Mouse (Mus musculus) lung, postnatal 0 days (tissue): ENCODE measurements around the gene Abhd10. TPM values are rescaled to one million over a fixed set of nuclear protein-coding genes. Genes with fewer than 3 reads are reported as not detected.
A peak's percentile ranks its signal among the peaks of the same experiment; 100 is the strongest.

Experiments
- ATAC-seq: fragments of 200-750 bp; cut with Nextera tagmentation; 2 replicates; pipeline ENCODE4 v1.8.0; 2017; ENCODE audit warnings: moderate library complexity
- DNase-seq: peaks from one replicate; pipeline ENCODE4 v3.0.0-alpha.2; 2016; ENCODE audit warnings: low spot score
- H3K27ac ChIP-seq: fragments of 300-500 bp; sonication (generic); 2 replicates; pipeline ENCODE4 v1.5.1; 2014; ENCODE audit warnings: antibody characterized with exemption, mild to moderate bottlenecking, low read length, mixed read lengths
- H3K27me3 ChIP-seq: fragments of 300-500 bp; sonication (generic); replicated peaks from 2 replicates; pipeline ENCODE4 v1.6.1; 2014; ENCODE audit warnings: low read length, mixed read lengths; ENCODE audit not compliant: insufficient read depth
- H3K36me3 ChIP-seq: fragments of 300-500 bp; sonication (generic); 2 replicates; pipeline ENCODE4 v1.6.1; 2014; ENCODE audit warnings: low read length, mixed read lengths; ENCODE audit not compliant: insufficient read depth
- H3K4me1 ChIP-seq: fragments of 300-500 bp; sonication (generic); 2 replicates; pipeline ENCODE4 v1.6.1; 2014; ENCODE audit warnings: antibody characterized with exemption, low read depth, low read length, mixed read lengths; ENCODE audit not compliant: insufficient read depth
- H3K4me2 ChIP-seq: fragments of 300-500 bp; sonication (generic); replicated peaks from 2 replicates; pipeline ENCODE4 v1.6.1; 2014; ENCODE audit warnings: low read depth, mild to moderate bottlenecking, low read length, moderate library complexity, mixed read lengths
- H3K4me3 ChIP-seq: fragments of 300-500 bp; sonication (generic); 2 replicates; pipeline ENCODE4 v1.5.1; 2014; ENCODE audit warnings: low read depth, low read length
- H3K9ac ChIP-seq: fragments of 300-500 bp; sonication (generic); replicated peaks from 2 replicates; pipeline ENCODE4 v1.6.1; 2014; ENCODE audit warnings: low read depth, mild to moderate bottlenecking
- H3K9me3 ChIP-seq: fragments of 300-500 bp; sonication (generic); 2 replicates; pipeline ENCODE4 v1.6.1; 2016; ENCODE audit warnings: low read length, mixed read lengths
- CTCF ChIP-seq: IDR thresholded peaks from 2 replicates; pipeline ENCODE4 v1.5.1; 2016; ENCODE audit warnings: antibody characterized with exemption, mild to moderate bottlenecking
- EP300 ChIP-seq: IDR thresholded peaks from 2 replicates; pipeline ENCODE4 v1.6.1; 2016; ENCODE audit warnings: antibody characterized with exemption, mild to moderate bottlenecking, control low read depth
- WGBS: fragments of 180-500 bp; shearing (Covaris S2); extraction: QIAGEN DNeasy Blood & Tissue Kit; methylation state at CpG from one replicate; pipeline ENCODE4 v1.1.7; 2014; 5-methylcytosine and 5-hydroxymethylcytosine counted together
- polyA plus RNA-seq: library from polyadenylated mRNA; unstranded; fragments of >200 nt; fragmentation: Nextera tagmentation; extraction: Ambion mirVana; gene quantifications from 2 replicates; pipeline ENCODE4 v1.2.1, GENCODE M21; 2015

Abhd10 gene
- polyA plus RNA-seq, 1 experiment from 2014 or later = 21.7 TPM

DNA sequence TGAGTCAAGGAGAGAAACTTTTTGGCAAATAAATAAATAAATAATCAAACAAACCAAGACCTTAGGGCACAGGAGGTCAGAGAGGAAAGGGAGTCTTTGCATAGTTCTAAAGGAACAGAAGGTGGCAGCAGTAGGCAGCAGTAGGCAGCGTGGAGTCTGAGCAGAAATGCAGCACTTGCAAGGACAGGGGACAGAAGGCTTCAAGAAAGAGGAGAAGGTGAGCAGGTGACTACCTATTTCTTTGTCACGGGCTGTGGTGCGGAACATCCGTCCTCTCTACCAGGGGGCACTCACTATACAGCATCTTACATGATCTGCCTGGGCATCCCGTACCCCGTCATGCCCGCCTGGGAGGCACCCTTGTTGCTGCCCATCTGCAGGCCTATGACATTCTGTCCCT lies 31.5 kb downstream of the Abhd10 start:
- Histone ChIP-seq H3K27ac (no peak overlapping the region), H3K4me3 (no peak overlapping the region), H3K9ac (no peak overlapping the region), H3K4me1 (no peaks in the 10 kb centered on the region), H3K9me3 (no peaks in the 10 kb centered on the region), H3K27me3 (no peaks in the 10 kb centered on the region), H3K36me3 (no peaks in the 10 kb centered on the region), H3K4me2 (no peak overlapping the region)
- TF ChIP-seq EP300 = no peak
- peak; percentile 57 for TF ChIP-seq CTCF
- DNase-seq (peak; percentile 10), ATAC-seq (no peak)
- 73% methylated on average over 7 of the region's 7 CpGs for WGBS

DNA sequence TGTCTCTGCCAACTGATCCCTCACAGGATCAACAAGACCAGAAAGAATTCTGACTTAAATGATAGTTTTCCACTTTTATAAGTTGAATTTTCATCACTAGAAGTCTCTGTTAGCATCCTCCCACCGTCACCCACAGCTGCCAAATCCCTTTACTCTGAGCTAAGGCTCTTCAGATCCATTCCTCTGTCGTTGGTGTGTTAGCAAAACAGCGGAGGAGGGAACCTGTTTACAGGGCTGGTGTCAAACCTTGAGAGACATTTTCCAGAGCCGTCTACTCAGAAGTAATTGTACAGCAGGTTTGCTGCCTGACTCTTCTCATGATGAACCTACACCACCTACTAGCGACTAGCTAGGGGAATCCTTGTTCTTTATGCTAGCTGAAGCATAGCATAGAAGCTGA lies 43.5 kb downstream of the Abhd10 start:
- no peak for TF ChIP-seq CTCF
- TF ChIP-seq EP300 = no peak
- WGBS = 72% methylated on average over 5 of the region's 5 CpGs
- DNase-seq = no peak

DNA sequence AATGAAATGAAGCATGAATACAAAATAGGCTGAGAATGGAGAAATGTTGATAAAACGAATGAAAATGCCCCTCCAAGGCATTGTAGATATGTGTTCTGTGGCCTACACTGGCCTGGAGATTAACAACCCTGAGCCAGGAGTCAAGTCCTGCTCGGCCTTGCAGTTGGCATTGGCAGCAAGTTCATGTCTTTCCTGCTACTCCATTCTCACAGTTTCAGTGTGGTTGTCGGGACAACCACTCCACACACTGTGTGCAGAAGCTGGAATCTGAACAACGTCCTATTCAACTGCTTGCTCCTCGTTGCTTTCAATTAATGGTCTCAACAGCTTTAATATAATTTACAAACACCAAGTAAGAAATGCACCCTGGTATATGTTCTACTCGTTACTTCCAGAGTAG lies 44.8 kb downstream of the Abhd10 start:
- Histone ChIP-seq H3K4me2 (no peak overlapping the region), H3K4me3 (no peak overlapping the region), H3K4me1 (no peaks in the 10 kb centered on the region), H3K9ac (no peak overlapping the region), H3K36me3 (no peaks in the 10 kb centered on the region), H3K27me3 (no peaks in the 10 kb centered on the region), H3K27ac (no peak overlapping the region), H3K9me3 (no peaks in the 10 kb centered on the region)
- DNase-seq (no peak), ATAC-seq (no peak)
- WGBS = 58% methylated on average over 6 of the region's 6 CpGs
- TF ChIP-seq EP300 (no peak), CTCF (no peak)

More for the DNA sequence above, 43.5 kb downstream of the Abhd10 start:
- H3K4me2 ChIP-seq = no peak overlapping the region
- H3K27ac ChIP-seq = no peak overlapping the region
- H3K9me3 ChIP-seq = no peaks in the 10 kb centered on the region
- no peaks in the 10 kb centered on the region for H3K4me1 ChIP-seq
- H3K4me3 ChIP-seq = no peak overlapping the region
- H3K9ac ChIP-seq = no peak overlapping the region
- no peaks in the 10 kb centered on the region for H3K27me3 ChIP-seq
- no peaks in the 10 kb centered on the region for H3K36me3 ChIP-seq
- no peak for ATAC-seq

DNA sequence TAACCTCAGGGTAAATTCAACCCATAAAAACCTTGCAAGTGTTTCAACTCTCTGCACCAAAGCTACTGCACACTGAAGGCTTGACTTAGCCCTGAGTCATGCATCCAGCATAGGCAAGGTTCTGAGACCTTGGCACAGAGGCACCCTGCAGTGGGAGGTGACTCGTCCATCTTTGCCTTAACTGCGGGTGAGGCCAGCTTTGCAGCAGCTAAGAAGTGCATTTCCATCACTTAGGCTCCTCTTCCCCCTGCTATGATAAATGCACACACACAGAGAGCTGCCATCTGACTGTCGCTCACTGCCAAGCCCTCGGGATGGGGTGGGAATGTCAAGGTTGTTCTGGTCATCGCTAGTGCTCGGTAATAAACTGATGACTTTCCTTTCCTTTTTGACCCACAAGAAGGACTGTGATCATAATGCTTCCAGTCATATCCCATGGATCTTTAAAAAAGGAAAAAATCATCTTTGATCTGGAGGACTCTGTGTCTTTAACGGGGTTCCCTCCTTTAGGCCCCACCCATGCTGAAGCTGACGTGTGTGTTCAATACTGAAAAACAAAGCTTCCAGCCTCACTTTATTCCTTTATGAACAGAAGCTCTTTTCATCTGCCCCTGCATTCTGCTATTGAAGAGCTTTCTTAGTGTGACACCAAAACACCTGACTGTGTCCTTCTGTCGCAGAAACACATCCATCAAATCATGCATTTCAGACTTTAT lies 47.2 kb downstream of the Abhd10 start:
- ATAC-seq (no peak), DNase-seq (no peak)
- no peak overlapping the region for H3K4me2 ChIP-seq
- no peaks in the 10 kb centered on the region for H3K36me3 ChIP-seq
- TF ChIP-seq CTCF (no peak), EP300 (no peak)
- H3K27me3 ChIP-seq = no peaks in the 10 kb centered on the region
- no peak overlapping the region for H3K4me3 ChIP-seq
- H3K9me3 ChIP-seq = no peaks in the 10 kb centered on the region
- WGBS = 73% methylated on average over 9 of the region's 9 CpGs
- H3K27ac ChIP-seq = no peak overlapping the region
- H3K9ac ChIP-seq = no peak overlapping the region
- H3K4me1 ChIP-seq = no peaks in the 10 kb centered on the region

DNA sequence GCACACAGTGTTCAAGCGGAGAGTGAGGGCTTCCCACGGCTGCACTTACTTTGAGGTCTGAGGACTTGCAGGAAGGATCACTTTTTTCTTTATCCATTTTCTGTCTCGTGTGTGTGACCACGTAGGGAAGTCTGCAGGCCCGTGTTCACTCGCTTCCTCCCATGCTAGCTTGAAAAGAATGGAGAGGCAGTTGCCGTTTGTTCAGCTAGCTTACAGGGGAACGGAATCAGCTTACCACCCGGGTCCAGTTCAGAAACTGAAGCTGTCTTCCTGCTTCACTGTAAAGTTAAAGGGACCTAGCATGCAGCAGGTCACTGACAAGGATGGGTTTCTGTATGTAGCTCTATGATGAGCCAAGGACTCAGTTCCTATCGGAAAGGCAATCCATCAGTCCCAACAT lies 49.2 kb downstream of the Abhd10 start, which contains the start of gene Tmprss7:
Gene Tmprss7, minus strand, starts transcription at position 101 of the 400 bp plus-strand sequence.
- no peak within 1 kb of the TSS for H3K27ac ChIP-seq
- no peak within 1 kb of the TSS for H3K4me2 ChIP-seq
- TF ChIP-seq EP300 (no peak), CTCF (no peak)
- ATAC-seq (no peak), DNase-seq (no peak)
- H3K36me3 ChIP-seq = no peaks in the 10 kb centered on the region
- no peak within 1 kb of the TSS for H3K9ac ChIP-seq
- no peaks in the 10 kb centered on the region for H3K4me1 ChIP-seq
- no peaks in the 10 kb centered on the region for H3K9me3 ChIP-seq
- WGBS = 62% methylated on average over 10 of the region's 10 CpGs
- H3K27me3 ChIP-seq = no peaks in the 10 kb centered on the region
- H3K4me3 ChIP-seq = no peak within 1 kb of the TSS

DNA sequence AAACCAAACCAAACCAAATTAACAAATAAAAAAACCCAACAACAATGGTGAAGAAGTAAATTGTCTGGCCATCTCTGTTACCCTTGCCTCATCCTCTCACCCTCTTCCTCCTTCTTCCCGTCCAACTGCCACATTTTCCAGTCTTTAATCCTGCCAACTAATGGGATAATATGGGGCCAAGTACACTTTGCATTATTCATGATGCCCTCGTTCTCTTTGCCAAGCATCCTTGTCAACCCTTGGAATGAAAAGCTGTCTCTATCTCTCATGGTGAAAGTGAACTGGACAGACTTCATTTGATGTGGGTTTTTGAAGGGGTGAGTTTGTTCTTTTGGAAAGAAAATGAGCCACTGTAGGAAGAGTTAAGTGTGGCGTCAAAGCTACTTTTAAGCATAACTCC lies 49.9 kb downstream of the Abhd10 start:
- H3K4me3 ChIP-seq = no peak overlapping the region
- WGBS = 70% methylated on average over 3 of the region's 3 CpGs
- TF ChIP-seq EP300 (no peak), CTCF (no peak)
- H3K27me3 ChIP-seq = no peaks in the 10 kb centered on the region
- no peak overlapping the region for H3K27ac ChIP-seq
- DNase-seq (no peak), ATAC-seq (no peak)
- no peaks in the 10 kb centered on the region for H3K9me3 ChIP-seq
- no peaks in the 10 kb centered on the region for H3K4me1 ChIP-seq
- H3K36me3 ChIP-seq = no peaks in the 10 kb centered on the region
- no peak overlapping the region for H3K9ac ChIP-seq
- no peak overlapping the region for H3K4me2 ChIP-seq
